Mouse (Mus musculus) heart, adult 11 months (tissue): ENCODE data around the gene Serinc2.
A peak's percentile ranks its signal among the peaks of the same experiment; 100 is the strongest.

Experiments used
- DNase-seq: peaks from one replicate; pipeline ENCODE4 v3.0.0; 2022

Gene Serinc2

DNA sequence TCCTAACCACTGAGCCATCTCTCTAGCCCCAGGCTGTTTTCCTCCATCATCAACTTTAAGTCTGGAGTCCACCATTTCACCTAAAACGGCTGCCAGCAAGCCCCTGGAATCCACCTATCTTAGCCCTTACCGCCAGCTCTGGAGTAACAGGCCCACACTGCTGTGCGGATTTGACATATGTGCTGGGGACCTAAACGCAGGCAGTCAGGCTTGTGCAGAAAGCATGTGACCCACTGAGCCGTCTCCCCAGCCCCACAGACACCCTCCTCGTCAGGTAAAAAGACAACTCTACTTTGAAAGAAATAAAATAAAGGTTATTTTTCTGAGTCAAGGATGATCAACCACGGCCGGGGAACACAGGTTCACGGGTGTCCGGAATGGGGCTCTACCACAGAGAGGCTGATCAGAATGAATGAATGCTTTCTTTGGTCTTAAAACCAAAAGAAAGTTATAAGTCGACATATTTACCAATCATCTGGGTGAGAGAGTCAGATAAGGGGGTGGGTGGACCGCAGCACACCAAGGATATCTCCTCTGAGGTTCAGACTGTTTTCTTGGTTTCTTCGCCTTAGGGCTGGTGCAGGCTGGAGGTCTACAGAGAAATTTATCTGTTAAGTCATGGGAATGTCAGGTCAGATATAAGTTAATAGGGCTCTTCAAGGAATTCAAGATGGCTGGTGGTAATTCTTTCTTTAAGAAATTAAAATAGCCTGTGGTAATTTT is 17.4 kb upstream of the Serinc2 start:
- DNase-seq: no peak

GRCm38 (mm10) chr4:130295047-130295745 is 16.2 kb upstream of the Serinc2 start:
- no peak for DNase-seq

- DNase-seq: no peak
Observed at GRCm38 (mm10) chr4:130294513-130294912, 15.5 kb upstream of the Serinc2 start.

DNA sequence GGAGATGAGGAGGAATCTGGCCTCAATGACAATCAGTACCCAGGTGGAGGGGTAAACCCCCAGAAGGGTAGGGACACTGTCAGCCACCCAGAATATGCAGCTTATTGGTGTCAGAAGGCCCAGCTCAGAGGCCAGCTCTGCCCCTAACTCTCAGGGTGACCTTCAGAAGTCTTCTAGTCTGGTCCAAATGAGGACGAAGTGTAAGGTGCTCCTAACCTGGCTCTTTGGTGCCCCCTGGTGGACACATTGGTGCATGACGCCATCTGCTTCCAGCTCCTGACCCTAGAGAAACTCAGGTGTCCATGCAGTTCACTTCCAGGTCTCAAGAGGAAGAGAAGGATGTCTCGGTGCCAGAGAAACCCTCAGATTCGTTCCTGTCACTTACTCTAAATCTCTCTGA is 13.3 kb upstream of the Serinc2 start:
- peak; percentile 92 for DNase-seq

DNA sequence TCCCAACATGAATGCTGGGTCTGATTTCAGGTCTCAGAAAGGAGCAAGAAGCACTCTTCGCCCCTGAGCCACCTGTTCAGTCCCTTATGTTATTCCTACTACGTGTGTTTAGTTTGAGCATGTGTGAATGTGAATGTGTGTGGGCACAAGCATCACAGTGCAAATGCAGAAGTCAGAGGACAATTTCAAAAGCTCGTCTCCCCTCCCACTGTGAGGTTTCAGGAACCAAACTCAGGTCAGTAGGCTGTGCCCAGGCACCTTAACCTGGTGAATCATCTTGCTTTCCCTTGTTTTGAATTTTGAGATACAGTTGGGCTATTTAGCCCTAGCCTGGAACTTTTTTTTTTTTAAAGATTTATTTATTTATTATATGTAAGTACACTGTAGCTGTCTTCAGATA is 10.8 kb upstream of the Serinc2 start:
- no peak for DNase-seq

GRCm38 (mm10) chr4:130286531-130286930 is 7.5 kb upstream of the Serinc2 start:
- peak; percentile 93 for DNase-seq

DNA sequence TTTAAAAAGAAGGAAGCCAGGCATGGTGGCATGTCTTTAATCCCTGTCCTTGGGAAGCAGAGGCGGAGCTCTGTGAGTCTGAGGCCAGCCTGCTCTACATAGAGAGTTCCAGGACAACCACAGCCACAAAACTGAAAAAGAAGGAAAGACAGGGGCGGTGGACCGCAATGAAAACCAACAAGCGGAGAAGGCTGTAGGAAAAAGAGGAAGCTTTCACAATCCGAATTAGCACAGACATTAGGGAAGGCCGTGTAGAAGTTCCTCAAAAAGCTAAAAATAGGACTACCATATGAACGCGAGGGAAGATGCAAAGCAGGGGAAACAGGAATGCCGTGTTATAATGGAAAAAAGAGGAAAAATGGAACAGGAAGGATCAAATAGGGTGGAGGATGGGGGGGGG is 4.8 kb upstream of the Serinc2 start:
- DNase-seq: no peak

- DNase-seq: no peak
Observed at GRCm38 (mm10) chr4:130282856-130283255, 3.9 kb upstream of the Serinc2 start.

DNA sequence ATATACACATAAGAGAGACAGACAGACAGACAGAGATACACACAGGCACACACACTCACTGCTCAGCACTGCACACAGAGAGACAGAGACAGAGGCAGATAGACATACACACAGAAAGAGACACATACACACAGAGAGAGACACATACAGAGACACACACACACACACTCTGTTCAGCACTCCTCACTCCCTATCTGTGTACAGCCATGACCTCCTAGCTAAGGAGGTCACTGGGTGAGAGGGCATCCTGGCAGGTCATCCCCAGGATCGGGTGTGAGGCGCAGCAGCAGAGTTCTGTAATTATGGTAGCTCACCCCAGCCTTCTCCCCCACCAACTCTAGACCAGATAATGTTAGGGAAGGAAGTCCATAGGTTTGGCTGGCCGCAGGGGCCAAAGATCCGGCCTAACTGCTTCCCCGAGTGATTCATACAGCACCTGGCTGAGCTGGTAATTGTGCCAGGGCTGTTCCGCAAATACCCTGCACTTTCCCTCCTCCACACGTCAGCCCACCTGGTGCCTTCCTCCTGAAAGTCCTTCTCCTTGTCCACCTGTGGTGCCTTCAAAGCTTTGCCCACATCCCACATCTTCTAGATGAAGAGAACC is 2.3 kb downstream of the Serinc2 start:
- no peak for DNase-seq

DNA sequence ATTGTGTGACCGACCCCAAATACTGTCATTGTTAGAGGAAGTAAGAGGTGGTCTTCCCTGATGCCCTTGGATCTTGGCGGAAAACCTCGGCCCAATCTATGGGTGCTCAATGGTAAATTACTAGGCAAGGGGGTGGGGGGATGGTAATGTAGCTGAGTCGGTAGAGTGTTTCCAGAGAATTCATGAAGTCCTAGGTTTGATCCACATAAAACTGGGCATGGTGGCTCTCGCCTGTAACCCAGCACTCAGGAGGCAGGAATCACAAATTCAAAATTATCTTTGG is 3.2 kb downstream of the Serinc2 start:
- DNase-seq: no peak

DNA sequence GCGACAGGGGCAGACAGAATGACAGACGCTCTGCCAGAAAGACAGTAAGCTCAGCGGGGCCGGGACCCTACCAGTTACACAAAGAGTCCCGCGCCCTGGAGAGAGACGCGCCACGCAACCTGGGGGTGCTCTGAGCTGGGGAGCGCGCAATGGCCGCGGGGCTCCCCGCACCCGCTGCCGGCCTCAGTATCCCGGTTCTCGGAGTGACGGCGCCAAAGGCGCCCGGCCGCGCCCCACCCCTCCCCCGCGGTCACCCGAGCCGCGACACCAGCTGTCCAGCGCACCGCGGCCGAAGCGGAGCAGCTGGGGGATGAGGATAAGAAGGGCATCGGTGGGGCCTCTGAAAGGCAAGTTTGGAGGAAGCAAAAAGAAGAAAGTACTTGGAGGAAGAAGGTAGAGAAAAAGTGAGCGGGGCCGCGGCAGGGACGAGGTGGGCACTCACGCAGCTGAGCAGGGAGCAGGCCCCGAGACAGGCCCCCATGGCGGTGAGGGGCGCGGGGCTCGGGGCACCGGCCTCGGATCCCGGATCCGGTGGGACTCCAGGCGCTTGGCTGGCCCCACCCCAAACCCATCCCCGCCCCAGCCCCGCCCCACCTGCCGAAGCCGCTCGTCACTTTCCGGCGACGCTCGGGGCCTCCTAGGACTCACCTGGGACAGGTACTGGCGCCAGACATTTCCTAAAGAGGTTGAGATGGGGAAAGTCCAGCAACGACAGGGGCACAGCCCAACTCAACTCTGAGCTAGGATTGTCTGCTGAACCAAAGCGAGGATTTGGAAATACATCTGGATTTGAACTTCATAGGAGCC is 3.8 kb downstream of the Serinc2 start:
- DNase-seq: no peak

DNA sequence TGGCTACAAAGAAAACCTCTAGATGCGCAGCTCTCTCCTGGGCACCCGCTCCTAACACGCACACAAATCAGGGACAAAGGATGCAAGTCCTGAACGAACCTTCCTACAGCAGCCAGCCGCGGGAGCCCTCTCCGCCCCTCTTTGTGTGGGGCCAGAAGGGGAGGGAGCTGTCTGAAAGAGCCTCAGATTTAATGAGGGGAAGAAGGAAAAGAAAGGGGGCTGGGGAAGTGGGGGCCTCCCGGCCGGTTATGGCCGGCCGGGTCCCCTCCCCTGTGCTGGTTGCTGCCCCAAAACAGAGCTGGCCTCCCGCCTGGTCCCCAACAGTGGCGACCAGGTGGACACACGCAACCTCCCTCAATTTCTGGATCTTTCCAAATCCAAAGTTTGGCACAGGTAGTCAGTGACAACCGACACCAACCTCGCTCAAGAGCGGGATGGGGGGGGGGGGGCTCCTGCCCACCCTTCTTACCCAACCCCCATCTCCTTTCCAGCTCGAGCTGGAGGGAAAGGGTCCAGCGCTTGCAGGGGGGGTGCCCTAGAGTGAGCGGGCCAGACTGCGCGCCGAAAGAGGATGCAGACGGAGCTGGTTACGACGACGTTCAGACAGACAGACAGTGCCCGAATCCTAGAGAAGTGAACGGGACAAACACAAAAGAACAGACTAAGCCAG is 4.5 kb downstream of the Serinc2 start:
- no peak for DNase-seq

- no peak for DNase-seq
Observed at GRCm38 (mm10) chr4:130273698-130274345, 5.2 kb downstream of the Serinc2 start.

DNA sequence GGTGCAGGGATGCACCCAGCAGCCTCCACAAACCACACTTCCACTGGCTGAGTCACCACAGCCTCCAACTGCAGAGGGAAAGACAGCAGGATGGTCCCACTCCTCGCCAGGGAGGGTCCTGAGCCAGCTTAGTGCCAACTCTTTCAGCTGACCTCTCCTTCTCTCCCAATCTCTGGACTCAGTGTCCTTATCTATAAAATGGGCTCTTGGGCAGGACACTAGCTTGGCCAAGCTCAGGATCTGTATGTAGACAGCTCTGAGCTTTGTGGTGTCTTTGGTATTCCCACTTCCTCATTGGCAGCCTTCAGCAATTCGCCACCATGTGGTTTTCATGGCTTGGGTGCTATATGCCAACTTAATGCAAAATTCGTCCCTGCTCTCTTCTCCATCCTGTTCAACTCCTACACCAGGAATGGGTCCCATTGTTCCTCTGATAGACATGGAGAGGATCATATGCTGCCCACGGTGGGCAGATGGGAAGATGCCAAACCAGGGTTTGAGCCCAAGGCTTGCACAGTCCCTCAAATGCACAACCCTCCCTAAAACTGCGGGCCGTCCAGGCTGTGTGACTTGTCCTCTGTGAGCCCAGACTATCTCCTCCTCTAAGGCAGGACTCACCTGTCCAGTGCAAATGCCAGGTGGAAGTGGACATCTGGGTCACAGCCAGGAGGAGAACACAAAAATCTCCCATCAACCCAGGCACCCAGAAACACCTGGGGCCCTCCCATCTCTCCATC is 8.2 kb downstream of the Serinc2 start:
- no peak for DNase-seq

DNA sequence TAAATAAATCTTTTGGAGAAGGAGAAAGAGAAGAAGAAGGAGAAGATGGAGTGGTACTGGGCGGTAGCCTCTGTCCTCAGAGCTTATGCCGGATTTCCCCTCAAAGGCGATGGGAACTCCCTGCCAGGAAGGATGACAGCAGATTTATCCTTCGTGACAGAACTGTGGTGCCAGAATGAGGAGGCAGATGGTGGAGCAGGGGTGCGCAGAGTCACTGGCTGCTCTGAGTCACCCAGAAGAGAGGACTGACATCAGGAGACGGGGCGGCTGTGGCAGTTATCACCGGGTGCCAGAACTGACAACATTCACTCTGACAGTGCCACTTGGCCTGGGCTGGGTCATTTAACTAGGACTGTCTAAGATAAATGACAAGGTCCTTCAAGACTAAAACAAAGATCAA is 8.9 kb downstream of the Serinc2 start:
- DNase-seq: no peak

GRCm38 (mm10) chr4:130268736-130269135 is 10.3 kb downstream of the Serinc2 start:
- no peak for DNase-seq

DNA sequence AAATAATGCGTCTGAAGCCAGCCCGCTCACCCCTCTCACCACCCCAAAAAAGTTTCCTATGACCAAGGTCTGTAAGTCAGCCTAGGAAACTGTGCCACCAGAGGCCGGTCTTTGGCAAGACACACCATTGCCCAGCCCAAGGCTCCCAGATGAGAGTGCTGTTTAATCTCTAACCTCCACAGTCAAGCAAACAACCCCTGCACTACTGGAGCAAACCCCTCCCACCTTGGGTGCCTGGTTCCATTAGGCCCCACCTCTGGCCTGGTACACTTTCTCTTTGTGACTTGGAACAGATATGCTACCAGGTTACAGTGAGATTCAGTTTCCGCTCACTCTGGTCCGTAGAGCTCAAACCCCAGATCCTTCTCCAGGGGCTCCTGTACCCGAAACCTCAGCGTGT is 11.9 kb downstream of the Serinc2 start:
- DNase-seq: no peak

DNA sequence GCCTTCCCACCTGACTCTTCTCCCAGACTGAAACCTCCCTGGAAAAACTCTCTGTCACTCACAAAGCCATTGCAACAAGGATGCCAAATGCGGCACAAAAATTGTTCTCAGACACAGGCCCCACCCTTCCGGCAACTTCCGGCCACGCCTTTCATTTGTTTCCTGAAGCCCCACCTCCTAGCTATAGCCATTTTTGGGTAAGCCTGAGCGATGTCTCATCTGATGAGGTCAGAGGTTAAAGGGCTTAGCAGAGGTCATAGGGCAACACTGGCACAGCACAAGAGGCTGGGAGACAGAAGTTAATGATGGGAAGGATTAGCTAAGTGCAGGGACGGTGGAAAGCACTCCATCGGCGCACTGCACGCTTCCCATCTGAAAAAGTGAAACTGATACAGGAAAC is 12.4 kb downstream of the Serinc2 start:
- no peak for DNase-seq

DNA sequence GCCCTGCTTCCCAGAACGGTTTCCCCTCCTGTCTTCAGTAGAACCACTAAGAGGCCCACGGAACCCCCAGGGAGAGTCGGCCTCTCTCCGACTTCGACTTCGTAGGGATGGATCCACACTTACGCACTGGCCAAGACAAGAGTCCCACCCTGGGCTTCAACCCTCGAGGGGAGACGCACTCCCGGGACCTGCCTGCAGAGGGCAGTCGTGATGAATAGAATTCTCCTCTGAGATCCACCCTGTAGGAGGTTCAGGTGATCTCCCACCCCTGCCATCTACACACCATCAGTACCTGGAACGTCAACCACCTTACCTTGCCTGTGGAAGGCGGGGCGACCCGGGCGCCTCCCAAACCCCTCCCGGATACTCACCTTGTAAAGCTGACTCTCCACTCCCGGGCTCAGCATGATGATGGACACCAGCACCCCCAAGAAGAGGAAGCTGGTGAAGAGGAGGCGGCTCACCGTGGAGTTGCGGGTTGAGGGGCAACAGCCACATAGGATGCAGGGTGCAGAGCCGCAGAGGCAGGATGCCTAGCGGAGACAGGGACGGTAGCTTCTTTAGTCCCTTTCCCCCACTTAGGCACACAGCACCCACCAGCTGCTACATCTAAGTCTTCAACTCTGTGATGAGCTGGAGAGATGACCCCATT is 14.2 kb downstream of the Serinc2 start:
- DNase-seq: peak; percentile 93

DNA sequence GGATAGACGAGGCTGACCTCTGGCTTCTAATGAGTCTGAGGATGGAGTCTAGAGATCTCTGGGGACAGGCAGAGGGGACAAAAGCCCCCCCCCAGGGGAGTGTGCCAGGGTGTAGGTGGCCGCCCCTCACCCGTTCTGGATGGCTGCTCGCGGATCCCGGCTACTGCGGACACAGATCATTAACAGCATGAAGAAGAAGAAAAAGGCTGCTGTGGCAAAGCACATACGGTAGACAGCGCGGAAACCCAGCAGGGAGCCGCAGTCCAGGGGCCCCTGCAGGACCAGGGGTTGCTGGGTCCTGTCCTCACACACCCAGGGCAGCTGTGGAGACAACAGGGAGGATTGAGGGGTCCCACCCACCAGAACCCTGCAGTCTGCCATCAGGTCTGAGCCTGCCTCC is 14.9 kb downstream of the Serinc2 start:
- DNase-seq: no peak

DNA sequence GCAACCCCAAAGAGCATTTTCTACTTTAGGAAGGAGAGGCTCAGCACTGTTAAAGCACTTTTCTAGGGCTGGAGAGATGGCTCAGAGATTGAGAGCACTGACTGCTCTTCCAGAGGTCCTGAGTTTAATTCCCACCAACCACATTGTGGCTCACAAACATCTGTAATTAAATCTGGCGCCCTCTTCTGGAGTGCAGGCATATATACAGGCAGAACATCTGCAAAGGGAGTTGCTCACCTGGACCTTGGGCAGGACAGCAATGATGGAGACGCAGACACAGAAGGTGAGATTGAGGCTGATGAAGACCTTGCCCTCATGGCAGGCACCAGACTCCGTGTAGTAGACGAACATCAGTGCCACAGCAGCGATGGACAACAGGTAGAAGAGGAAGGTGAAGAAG is 18.6 kb downstream of the Serinc2 start:
- DNase-seq: no peak
